Mouse (Mus musculus): ENCODE measurements around the gene Casz1. TPM values are rescaled to one million over a fixed set of nuclear protein-coding genes. Genes with fewer than 3 reads are reported as not detected.

Gene Casz1
- 10 to 100 TPM in 1 of 2 experiments, 1 to 10 TPM in 1; 7.4 to 10.9 TPM for total RNA-seq (2021)
- long read RNA-seq, experiment 1, partial matches to known transcripts = 1 of 4 reads
- long read RNA-seq, experiment 1, other reads (novel, unspliced or antisense) = 3 of 4 reads
- long read RNA-seq, experiment 2, full-length matches to known transcripts = 1 of 8 reads
- long read RNA-seq, experiment 2, partial matches to known transcripts = 3 of 8 reads
- long read RNA-seq, experiment 2, other reads (novel, unspliced or antisense) = 4 of 8 reads

DNA sequence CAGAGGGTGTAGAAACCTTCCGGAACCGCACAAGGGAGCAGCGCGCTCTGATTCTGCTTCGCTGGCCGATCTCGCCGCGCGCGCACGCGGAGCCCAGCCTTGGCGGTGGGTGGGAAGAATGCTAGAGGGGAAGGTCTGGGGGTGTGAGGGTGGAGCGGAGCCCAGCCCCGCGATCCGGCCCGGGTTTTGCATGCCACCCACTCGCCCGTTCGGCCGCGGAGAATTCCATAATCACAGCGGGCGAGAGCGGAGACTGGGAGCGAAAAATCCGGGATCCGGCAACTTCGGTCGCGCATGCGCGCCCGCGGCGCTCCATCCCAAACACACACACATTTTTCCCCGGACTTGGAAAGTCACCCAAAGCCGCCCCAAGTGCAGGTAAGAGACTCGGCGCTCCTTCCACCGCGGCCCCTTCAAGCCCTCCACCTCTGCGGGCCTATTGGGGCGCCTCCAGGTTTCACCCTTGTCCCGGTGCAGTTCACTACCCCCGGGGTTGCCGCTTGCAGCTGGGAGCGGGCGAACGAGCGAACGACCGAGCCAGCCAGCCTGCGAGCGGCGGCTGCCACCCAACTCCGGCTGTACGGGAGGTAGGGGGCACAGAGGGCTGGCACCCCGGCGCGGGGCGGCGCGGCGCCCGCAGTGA lies at the start of gene Casz1:
Gene Casz1 (plus strand): TSS at position 293 of the 643 bp plus-strand sequence.
- DNase-seq = peak; percentile 94

DNA sequence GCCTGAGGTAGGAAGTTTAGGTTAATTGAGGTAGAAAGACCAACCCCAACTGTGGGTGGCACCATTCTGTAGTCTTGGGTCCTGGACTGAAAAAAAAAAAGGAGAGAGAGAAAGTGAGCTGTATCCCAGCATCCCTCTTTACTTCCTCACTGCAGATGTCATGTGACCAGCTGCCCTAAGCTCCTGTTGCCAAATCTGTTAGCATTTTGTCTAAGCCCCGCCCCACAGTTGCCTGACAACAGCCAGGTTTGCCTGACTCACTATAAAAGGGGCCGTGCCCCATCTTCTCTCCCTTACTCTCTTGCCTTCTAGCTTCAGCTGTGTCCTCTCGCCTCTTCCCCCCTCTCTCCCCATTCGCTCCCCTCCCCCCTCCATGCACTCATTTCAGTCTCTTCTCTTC lies 45.4 kb upstream of the Casz1 start:
- peak; percentile 22 for DNase-seq

DNA sequence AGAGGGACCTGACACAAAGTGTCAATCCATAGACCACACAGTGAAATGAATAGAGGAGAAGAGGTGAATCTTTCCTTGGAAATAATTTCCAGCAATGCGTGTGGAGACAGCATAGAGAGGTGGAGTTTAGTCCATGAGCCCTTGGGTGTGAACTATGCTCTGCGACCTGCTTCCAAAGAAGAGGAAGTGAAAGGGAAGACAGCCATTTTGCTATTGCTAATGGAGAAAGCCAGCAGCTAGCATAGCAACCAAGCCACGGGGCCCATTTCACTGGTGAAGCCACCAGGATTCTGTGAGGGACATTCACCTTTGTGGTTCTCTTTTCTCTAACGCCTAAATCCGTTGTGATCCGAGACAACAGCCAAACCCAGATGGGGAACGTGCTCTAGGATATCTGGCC lies 44.1 kb upstream of the Casz1 start:
- DNase-seq = no peak

DNA sequence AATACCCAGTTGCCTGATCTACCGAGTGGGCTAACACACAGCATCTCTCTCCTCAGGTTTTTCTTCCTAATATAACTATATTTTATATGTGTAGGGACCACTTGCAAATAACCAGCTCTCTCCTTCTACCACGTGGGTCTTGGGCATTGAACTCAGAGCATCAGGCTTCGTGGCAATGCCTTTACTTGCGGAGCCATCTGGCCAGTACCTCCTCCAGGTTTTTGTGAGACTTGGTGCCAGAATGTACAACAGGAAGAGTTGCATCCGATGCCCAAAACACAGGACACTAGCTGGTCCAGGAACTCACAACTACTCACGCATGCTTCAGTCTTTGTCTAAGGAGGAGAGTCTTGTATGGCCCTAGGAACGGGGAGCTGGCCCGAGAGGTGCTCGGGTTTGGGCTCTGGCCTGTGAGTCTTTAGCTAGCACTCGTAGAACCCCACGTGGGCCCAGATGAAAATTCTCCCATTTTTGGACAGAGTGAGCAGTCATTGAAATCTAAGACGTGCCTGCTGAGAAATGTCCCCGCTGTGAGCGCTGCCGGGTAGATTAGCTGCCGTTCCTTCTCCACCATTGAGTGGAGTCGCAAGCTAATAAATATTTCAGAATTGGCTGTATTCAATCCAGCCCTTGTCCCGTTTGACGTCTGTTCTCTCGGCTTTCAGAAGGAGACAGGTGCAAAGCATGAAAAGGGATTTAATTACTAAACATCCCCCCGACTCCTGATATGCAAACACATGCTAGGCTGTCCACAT lies 38.0 kb upstream of the Casz1 start:
- no peak for DNase-seq

DNA sequence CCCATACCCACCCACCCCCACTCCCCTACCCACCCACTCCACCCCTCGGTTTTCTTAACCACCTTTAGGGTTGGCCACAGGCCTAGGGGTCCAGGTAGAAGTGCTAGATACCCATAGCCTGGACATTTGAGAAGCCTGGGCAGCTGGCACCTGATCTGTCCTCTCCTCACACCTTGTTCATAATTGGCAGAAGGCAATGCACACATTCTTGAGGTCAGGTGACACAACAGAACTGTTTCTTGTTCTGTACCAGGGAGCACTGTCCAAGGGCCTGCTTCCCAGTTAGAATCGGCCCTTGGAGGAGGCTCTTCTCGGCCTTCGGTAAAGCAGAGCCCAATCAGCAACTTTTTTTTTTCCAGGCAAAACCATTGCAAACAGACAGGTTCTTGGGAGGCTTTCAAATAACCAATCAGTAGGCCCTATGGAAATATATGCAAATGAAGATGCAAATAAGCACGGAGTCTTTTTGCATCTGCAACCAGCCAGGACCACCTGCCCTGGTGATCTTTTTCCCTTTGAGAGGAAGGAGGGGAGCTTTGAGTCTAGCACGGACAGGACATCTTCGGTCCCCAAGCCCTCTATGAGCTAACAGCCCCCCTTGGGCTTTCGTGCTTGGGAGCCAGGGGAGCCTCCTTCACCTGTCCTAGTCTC lies 36.4 kb upstream of the Casz1 start:
- DNase-seq = no peak

DNA sequence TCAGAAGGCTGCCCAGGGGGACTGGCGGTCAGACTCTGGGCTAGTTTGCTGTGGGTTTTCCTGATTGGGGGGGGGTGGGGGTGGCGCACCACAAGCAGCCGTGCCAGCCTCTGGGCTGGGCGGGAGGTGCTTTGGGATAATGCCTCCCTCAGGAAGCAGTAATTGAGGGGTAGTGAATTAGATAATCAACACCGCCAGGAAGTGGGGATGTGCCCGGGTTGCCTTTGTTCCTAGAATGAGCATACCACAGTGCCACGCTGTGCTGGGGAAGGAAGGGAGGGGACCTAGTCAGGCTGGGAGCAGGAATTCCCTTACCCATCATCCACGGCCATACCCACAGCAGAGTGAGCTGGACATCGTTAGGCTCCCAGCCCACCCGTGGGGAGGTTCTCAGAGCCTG lies 35.6 kb upstream of the Casz1 start:
- DNase-seq = no peak

DNA sequence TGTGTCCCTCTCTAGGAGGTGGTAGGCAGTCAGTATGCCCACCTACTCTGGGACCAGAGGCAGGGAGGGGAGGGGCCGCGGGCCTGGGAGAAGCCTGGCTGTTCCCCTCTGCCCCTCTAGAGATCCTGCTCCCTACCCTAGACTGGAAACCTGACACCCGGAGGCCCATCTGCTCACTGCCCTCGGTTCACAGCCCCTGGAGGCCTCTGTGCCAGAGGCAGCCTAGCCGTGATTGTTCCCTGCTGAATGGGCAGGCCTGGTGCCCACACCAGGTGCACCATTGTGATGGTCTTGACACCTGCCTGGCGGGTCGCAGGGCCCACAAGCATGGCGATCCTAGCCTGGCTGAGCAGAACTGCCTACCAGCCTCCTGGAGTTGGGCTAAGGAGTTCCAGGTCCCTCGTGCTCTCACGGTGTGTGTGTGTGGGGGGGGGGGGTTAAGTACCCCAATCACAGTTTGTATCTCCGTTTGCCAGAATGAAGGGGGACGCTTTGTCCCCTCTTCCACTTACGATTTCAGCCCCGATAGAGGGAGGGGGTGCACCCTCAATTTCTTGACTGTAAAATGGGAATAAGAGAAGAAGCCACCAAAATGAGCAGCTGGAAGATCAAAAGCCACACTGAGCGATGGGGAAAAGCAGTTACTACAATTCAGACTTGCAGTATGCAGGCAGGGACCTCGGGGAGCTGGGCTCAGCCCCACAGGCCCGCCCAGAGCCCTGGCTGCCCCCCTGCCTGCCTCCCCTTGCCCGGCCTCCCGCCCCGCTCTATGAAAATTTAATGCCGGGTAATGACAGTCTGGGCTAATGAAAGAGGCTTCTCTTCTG lies 33.4 kb upstream of the Casz1 start:
- DNase-seq = no peak

DNA sequence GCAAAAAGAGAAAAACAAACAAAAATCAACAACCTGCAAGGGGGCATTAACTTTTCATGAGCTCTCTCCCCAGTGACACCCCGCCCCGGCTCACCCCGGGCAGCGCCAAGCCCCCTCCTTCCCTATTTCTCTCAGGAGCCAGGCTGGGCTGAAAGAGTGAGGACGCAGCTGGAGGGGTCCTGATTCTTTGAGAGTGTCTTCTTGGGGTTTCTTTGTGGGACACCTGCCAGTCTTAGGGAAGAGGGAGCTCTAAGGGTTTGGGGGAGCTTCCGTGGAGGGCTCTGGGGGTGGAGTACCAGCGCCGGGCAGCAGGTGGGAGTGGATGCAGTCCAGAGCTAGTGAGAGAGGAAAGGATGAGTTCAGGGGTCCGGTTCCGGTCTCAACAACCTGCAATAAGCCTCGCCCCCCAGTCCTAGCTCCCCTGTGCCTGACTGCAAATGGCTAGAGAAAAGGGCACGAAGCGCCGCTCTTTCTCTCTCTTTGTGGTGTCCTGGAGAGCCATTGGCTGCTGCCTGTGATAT lies 32.8 kb upstream of the Casz1 start:
- no peak for DNase-seq

DNA sequence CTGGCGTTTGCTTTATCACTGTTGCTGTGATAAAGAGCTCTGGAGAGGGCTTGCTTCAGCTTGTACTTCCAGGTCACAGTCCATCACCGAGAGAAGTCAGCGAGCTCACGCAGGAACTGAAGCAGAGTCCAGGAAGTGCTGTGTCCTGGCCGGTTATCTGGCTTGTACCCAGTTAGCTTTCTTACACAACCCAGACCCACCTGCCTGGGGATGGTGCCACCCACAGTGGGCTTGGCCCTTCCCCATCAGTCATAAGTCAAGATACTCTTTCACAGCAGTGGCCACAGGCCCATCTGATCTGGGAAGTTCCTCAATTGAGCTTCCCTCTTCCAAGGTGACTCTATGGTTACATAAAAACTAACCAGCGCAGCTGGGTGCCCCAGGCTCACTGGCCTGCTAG lies 31.6 kb upstream of the Casz1 start:
- DNase-seq = no peak

DNA sequence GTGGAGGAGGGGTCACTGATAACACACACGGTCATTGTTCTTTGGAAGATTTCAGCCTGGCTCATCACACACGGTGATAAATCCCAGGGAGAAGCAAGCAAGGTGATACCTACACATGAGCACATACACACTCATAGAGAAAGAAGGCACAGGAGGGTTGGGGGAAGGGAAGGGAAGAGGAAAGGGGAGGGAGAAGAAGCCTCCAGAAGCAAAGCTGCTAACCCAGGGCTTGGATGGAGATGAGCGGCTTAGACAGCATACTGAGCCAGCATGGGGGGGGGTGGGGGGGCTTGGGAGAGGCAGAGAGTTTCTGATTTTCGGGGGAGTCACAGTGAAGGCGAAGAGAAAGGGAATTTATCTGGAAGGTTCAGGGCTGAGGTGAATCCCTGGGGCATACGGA lies 30.2 kb upstream of the Casz1 start:
- no peak for DNase-seq

DNA sequence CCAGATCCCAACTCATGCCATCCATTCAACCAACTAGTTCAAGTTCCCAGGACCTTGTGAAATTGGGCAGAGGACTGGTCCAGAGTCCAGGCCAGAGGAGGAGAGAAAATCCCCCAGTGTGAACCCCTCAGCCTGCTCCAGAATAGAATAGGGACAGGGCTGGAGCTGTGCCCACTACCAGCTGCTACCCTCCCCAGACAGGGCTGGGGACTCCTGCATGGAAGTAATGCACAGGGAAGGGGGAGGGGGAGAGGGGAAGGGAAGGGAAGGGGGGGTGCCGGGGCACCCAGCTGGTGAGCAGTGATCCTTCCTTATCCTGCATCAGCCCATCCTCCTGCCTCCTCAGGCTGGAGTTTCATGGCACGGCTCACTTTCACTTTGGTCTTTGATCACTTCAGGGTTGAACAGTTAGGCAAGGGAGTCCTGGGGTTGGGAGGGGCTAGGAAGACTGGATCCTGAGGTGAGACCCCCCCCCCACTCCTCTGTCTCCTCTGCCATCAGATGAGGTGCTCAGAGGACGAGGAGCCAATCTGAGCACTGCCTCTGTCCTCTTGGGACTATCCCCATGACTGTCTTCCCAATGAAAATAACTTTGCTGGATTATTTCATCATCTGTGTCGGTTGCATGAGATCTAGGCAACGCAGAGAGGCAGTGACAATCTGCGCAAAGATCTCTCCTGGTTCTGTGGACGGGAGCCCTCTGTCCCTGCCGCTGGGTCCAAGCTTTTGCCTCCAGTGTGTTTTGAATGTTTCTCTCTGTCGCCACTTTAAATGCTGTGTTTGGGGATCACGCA lies 28.6 kb upstream of the Casz1 start:
- DNase-seq = no peak

DNA sequence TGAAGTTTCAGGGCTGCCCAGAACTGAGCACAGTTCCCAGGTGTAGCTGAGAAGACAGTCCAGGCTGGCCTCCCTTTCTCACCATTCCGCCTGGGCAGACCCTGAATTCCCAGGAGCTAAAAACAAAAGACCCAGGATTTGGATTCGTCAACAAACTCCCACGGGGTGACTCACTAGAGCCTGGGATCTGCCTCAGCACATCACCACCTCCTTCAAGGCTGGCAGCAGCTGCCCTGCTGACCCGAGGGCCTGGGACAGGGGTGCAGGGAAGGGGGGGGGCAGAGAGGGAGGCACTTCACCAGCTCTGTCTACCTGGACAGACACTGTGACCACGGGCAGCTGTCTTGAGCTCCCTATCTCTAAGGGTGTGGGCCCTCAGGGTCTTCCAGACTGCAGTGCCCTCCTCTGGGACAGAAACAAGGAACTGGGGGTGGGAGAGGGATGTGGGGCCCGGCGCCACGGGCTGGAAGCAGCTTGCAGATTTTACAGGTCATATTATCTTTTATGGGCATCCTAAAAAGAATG lies 24.1 kb upstream of the Casz1 start:
- DNase-seq = no peak

DNA sequence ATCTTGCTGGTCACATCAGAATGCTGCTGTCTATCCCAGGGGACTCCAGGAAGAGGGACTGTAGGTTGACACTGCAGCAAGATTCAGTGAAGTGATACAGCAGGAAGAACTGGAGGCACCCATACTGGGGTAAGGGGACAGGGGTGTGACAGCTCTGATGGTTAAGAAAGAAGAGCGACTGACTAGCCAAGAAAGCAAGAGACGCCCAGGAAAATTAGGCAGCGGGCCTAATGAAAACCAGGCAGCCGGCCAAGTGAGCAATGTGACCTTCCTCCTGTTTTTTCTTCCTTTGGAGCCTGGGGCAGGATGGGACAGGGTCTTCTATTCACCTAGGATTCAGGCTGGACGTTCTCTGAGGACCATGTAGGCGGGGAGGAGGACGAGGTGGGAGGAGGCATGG lies 22.7 kb upstream of the Casz1 start:
- peak; percentile 46 for DNase-seq

DNA sequence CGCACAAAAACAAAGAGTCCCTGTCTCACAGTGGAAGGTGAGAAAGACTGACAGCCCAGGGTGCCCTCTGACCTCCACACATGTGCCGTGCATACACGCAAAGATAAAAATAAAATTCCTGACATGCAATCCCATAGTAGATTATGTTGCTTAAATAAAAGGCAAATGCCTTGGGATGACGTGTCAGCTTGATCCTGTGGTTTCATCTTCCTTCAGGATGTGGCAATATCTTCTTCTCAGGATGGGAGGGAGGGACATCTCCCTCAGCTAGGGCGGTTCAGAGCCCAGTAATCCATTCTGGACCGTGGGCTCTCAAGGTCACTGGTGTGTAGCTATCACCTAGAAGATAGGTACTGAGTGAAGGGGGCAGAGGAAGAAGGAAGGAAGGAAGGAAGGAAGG lies 21.3 kb upstream of the Casz1 start:
- DNase-seq = no peak

DNA sequence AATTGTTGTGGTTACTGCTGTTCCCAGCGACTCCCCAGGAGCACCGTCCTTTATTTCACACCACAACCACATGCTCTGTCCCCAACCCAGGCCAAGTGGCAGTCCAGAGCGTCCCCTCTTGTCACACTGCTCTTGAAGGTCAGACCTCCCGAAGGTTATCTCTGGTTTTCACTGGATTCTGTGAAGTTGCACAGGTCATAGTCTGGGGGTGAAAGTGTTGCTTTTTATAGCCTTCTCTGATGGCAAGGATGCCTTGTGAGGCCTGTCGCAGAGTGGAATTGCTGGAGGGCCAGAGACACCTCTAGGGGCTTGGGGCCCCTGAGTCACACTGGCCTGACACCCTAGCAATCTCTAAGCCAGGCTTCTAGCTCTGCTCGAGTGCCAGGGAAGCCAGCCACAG lies 20.5 kb upstream of the Casz1 start:
- DNase-seq = no peak

DNA sequence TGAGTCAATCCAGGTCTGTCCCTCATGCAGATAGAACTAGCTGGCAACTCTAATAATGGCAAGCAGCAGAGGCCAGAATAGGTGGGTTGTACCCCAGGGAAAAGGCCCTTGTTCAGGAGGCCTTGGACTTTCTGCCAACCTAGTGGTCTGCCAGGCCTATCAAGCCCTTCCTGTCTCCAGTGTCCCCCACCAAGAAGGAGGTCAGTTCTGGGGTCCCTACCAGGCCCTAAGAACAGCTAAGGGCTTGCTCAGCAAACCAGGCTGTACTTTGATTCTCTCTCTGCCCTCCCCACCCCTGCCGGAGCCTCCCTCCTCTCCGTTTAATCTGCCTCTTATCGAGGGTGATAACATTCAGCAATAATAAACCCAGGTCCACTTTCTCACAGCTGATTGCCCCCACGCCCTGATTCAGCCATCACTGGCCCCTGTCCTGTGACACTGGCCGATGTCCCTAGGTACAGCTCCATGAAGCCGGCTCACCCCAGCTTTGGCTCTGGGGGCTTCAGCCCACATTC lies 19.1 kb upstream of the Casz1 start:
- DNase-seq = no peak

DNA sequence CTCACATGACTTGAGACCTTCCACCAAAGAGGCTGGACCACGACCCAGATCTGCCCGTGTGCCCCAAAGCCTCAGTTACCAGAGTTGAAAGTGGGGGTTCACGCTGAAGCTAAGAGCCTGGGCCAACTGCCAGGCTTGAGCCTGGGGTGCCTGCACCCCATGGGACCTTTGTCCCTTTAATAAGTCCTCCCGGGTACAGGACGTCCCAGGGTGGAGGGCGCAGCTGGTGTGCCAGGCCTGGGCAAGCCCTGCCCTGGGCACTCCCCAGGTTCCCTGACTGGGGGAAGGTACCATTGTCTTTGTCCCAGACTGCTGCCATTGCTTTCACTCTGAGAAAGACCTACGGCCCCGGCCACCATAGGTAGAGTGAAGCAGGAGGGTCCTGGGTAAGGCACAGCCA lies 18.2 kb upstream of the Casz1 start:
- DNase-seq = no peak

DNA sequence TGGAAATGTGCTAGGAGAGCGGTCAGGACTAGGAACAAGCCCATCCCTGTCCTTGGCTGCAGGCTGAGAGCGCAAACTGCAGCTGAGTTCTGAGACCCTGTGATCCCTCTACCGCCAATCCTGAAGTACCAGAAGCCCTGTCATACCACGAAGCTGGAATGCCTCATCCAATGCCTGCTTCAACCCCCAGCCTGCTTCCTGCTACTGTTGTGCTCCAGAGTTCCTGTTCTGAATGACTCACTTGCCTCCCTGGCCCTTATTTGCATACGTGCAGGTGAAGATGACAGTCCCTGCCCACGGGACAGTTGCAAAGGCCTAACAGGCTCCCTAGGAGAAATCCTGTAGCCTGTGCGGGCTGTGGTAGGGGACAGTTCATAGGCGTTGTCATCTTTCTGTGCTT lies 13.3 kb upstream of the Casz1 start:
- no peak for DNase-seq

DNA sequence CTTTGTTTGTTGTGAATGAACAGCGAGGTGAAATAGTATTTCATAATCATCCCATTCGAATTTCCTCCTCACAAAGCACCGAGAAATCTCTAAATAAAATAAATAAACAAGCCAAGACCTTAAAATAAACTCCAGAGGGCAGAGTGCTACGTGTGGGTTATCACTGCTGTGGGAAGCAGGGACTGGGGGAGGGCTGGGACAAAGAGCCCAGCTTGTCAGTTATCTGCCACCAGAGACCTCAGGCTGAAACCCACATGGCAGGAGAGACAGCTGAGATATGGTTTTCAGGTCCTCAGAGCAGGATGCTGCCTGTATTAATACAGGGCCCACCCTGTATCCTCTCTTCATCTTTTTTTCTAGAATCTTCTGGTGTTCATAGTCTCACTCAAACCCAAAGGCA lies 9.2 kb upstream of the Casz1 start:
- no peak for DNase-seq

DNA sequence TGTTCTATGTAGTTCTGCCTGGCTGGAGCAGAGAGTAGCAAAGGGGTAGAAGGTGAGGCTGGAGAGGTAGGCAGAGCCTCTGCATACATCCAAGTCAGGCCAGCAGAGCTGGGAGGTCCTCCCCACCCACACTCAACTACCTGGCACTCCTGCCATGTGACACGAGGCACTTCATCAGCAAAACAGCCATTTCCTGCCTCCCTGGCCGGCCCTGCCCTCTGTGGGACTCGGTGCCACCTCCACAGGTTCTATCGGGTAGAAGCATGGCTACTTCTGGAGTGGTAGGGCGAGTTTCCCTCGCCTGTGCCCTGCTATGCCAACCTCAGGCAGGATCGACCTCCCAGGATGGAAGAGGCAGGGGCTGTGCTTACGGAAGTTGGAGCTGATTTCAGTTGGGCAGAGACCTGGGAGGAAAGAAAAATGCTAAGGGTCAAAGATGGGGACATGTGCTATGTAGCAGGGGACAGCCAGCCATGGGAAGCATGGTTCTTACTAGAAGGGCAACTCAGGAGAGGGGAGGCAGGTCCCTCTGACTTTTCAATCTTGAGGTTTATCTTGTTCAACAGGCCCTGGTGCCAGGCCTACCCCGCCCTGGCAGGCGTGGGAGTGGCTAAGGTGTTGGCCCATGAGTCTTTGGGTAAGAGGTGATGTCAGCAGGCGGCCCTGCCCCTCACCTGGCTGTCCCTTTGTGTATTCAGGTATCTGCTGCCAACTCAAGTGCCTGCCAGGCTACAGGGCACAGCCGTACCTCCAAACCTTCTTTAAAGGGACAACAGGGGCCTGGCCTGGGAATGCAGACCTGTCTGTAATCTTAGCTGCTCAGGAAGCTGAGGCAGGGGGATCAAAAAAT lies 6.5 kb upstream of the Casz1 start:
- DNase-seq = no peak

Data from adrenal gland, postnatal 10 days (tissue).